Mouse (Mus musculus) limb, embryonic 13.5 days (tissue): ENCODE measurements around the gene Fgfrl1. TPM values are rescaled to one million over a fixed set of nuclear protein-coding genes. Genes with fewer than 3 reads are reported as not detected.

ENCODE experiments used
- ATAC-seq: fragments of 200-750 bp; cut with Nextera tagmentation; 2 replicates; pipeline ENCODE4 v1.8.0; 2017; ENCODE audit warnings: low read depth, moderate number of reproducible peaks, moderate TSS enrichment; ENCODE audit not compliant: low FRiP score
- H3K27ac ChIP-seq: fragments of 300-500 bp; sonication (generic); 2 replicates; pipeline ENCODE4 v1.5.1; 2015; ENCODE audit warnings: inconsistent platforms, mild to moderate bottlenecking, moderate library complexity
- H3K27me3 ChIP-seq: fragments of 300-500 bp; sonication (generic); 2 replicates; pipeline ENCODE4 v1.6.1; 2015; ENCODE audit warnings: mild to moderate bottlenecking, inconsistent platforms
- H3K36me3 ChIP-seq: fragments of 300-500 bp; sonication (generic); 2 replicates; pipeline ENCODE4 v1.6.1; 2015; ENCODE audit warnings: inconsistent platforms, mild to moderate bottlenecking, moderate library complexity
- H3K4me1 ChIP-seq: fragments of 300-500 bp; sonication (generic); 2 replicates; pipeline ENCODE4 v1.6.1; 2015; ENCODE audit warnings: inconsistent platforms
- H3K4me2 ChIP-seq: fragments of 300-500 bp; sonication (generic); replicated peaks from 2 replicates; pipeline ENCODE4 v1.6.1; 2015; ENCODE audit warnings: inconsistent platforms, mild to moderate bottlenecking, moderate library complexity
- H3K4me3 ChIP-seq: fragments of 300-500 bp; sonication (generic); 2 replicates; pipeline ENCODE4 v1.5.1; 2015; ENCODE audit warnings: moderate library complexity, mild to moderate bottlenecking, inconsistent platforms
- H3K9ac ChIP-seq: fragments of 300-500 bp; sonication (generic); 2 replicates; pipeline ENCODE4 v1.6.1; 2015; ENCODE audit warnings: mild to moderate bottlenecking, inconsistent platforms
- H3K9me3 ChIP-seq: fragments of 300-500 bp; sonication (generic); 2 replicates; pipeline ENCODE4 v1.6.1; 2016; ENCODE audit warnings: inconsistent platforms
- WGBS: fragments of 180-500 bp; shearing (Covaris S2); methylation state at CpG from one replicate; pipeline ENCODE4 v1.1.7; 2015; 5-methylcytosine and 5-hydroxymethylcytosine counted together
- polyA plus RNA-seq: library from polyadenylated mRNA; unstranded; fragments of >200 nt; fragmentation: Nextera tagmentation; extraction: Ambion mirVana; gene quantifications from 2 replicates; pipeline ENCODE4 v1.2.1, GENCODE M21; 2015

The Fgfrl1 gene
- polyA plus RNA-seq, 1 experiment from 2014 or later: 44.8 TPM

- Histone ChIP-seq H3K4me1 (peaks cover 14% of the 10 kb centered on the region), H3K9me3 (no peaks in the 10 kb centered on the region), H3K27ac (no peak overlapping the region), H3K4me2 (no peak overlapping the region), H3K9ac (no peak overlapping the region), H3K4me3 (no peak overlapping the region), H3K36me3 (peaks cover 73% of the 10 kb centered on the region), H3K27me3 (no peaks in the 10 kb centered on the region)
- 95% methylated on average over 9 of the region's 9 CpGs for WGBS
- ATAC-seq: no peak
Observed at GRCm38 (mm10) chr5:108655381-108655780, 36.8 kb upstream of the Fgfrl1 start.

GRCm38 (mm10) chr5:108655891-108656650, 36.1 kb upstream of the Fgfrl1 start:
- 92% methylated on average over 15 of the region's 15 CpGs for WGBS
- no peaks in the 10 kb centered on the region for H3K9me3 ChIP-seq
- H3K36me3 ChIP-seq: peaks cover 66% of the 10 kb centered on the region
- no peaks in the 10 kb centered on the region for H3K27me3 ChIP-seq
- no peak for ATAC-seq
- no peak overlapping the region for H3K4me2 ChIP-seq
- H3K4me3 ChIP-seq: no peak overlapping the region
- peaks cover 14% of the 10 kb centered on the region for H3K4me1 ChIP-seq
- H3K27ac ChIP-seq: no peak overlapping the region
- no peak overlapping the region for H3K9ac ChIP-seq

- Histone ChIP-seq H3K4me3 (no peak overlapping the region), H3K36me3 (peaks cover 58% of the 10 kb centered on the region), H3K27me3 (no peaks in the 10 kb centered on the region), H3K9ac (no peak overlapping the region), H3K4me1 (peaks cover 14% of the 10 kb centered on the region), H3K9me3 (no peaks in the 10 kb centered on the region), H3K27ac (no peak overlapping the region), H3K4me2 (no peak overlapping the region)
- 78% methylated on average over 5 of the region's 5 CpGs for WGBS
- no peak for ATAC-seq
Observed at GRCm38 (mm10) chr5:108657406-108657805, 34.8 kb upstream of the Fgfrl1 start.

GRCm38 (mm10) chr5:108658611-108659010, 33.6 kb upstream of the Fgfrl1 start:
- no peak for ATAC-seq
- peak overlapping the region; percentile 39; the same call in 1 of the 2 replicates for H3K9ac ChIP-seq

GRCm38 (mm10) chr5:108659698-108660631, 32.2 kb upstream of the Fgfrl1 start, which contains the start of gene Idua:
Gene Idua, plus strand, starts transcription at chr5:108660331.
- Histone ChIP-seq H3K27ac (no peak within 1 kb of the TSS; the same call in 1 of the 2 replicates), H3K9ac (peak within 1 kb of the TSS; percentile 94), H3K4me3 (peak within 1 kb of the TSS; percentile 88), H3K9me3 (no peaks in the 10 kb centered on the region), H3K4me1 (peaks cover 14% of the 10 kb centered on the region), H3K36me3 (peaks cover 32% of the 10 kb centered on the region), H3K4me2 (peak within 1 kb of the TSS; percentile 93), H3K27me3 (0 out of 2 replicates have a peak, but pooled peaks cover 4% of the 10 kb centered on the region)
- ATAC-seq: peak; percentile 60
- 8% methylated on average over 24 of the region's 24 CpGs for WGBS

More at GRCm38 (mm10) chr5:108658611-108659010, 33.6 kb upstream of the Fgfrl1 start:
- Histone ChIP-seq H3K36me3 (peaks cover 46% of the 10 kb centered on the region), H3K27me3 (no peaks in the 10 kb centered on the region), H3K4me1 (peaks cover 14% of the 10 kb centered on the region), H3K4me3 (no peak overlapping the region), H3K27ac (no peak overlapping the region), H3K4me2 (no peak overlapping the region), H3K9me3 (no peaks in the 10 kb centered on the region)
- 89% methylated on average over 1 of the region's 1 CpGs for WGBS

GRCm38 (mm10) chr5:108660632-108661268, 31.4 kb upstream of the Fgfrl1 start:
- ATAC-seq: peak; percentile 99
- peak overlapping the region; percentile 94 for H3K9ac ChIP-seq
- peak overlapping the region; percentile 93 for H3K4me2 ChIP-seq
- no peak overlapping the region for H3K27ac ChIP-seq
- 0 out of 2 replicates have a peak, but pooled peaks cover 5% of the 10 kb centered on the region for H3K27me3 ChIP-seq
- peaks cover 25% of the 10 kb centered on the region for H3K36me3 ChIP-seq
- 16% methylated on average over 36 of the region's 36 CpGs for WGBS
- no peaks in the 10 kb centered on the region for H3K9me3 ChIP-seq
- peaks cover 14% of the 10 kb centered on the region for H3K4me1 ChIP-seq
- H3K4me3 ChIP-seq: peak overlapping the region; percentile 88

- 86% methylated on average over 4 of the region's 4 CpGs for WGBS
Observed at GRCm38 (mm10) chr5:108662772-108663171, 29.4 kb upstream of the Fgfrl1 start.

GRCm38 (mm10) chr5:108665066-108665465, 27.1 kb upstream of the Fgfrl1 start:
- H3K36me3 ChIP-seq: no peaks in the 10 kb centered on the region
- 0 out of 2 replicates have a peak, but pooled peaks cover 9% of the 10 kb centered on the region for H3K27me3 ChIP-seq
- no peak overlapping the region for H3K27ac ChIP-seq
- no peak for ATAC-seq
- WGBS: 41% methylated on average over 3 of the region's 3 CpGs
- H3K4me2 ChIP-seq: no peak overlapping the region
- no peak overlapping the region for H3K9ac ChIP-seq
- no peak overlapping the region for H3K4me3 ChIP-seq
- H3K4me1 ChIP-seq: peaks cover 17% of the 10 kb centered on the region
- H3K9me3 ChIP-seq: no peaks in the 10 kb centered on the region

More at GRCm38 (mm10) chr5:108662772-108663171, 29.4 kb upstream of the Fgfrl1 start:
- 0 out of 2 replicates have a peak, but pooled peaks cover 9% of the 10 kb centered on the region for H3K27me3 ChIP-seq
- no peak overlapping the region for H3K27ac ChIP-seq
- H3K4me3 ChIP-seq: no peak overlapping the region
- no peak for ATAC-seq
- no peak overlapping the region for H3K9ac ChIP-seq
- no peak overlapping the region for H3K4me2 ChIP-seq
- H3K4me1 ChIP-seq: peaks cover 14% of the 10 kb centered on the region
- no peaks in the 10 kb centered on the region for H3K9me3 ChIP-seq
- peaks cover 4% of the 10 kb centered on the region for H3K36me3 ChIP-seq

GRCm38 (mm10) chr5:108667370-108667769, 24.8 kb upstream of the Fgfrl1 start:
- WGBS: 61% methylated on average over 2 of the region's 2 CpGs
- H3K9ac ChIP-seq: no peak overlapping the region
- H3K4me1 ChIP-seq: peaks cover 22% of the 10 kb centered on the region
- H3K4me3 ChIP-seq: no peak overlapping the region
- peaks cover 13% of the 10 kb centered on the region for H3K36me3 ChIP-seq
- H3K9me3 ChIP-seq: no peaks in the 10 kb centered on the region
- no peak overlapping the region for H3K27ac ChIP-seq
- no peak overlapping the region for H3K4me2 ChIP-seq
- no peak for ATAC-seq
- H3K27me3 ChIP-seq: 0 out of 2 replicates have a peak, but pooled peaks cover 9% of the 10 kb centered on the region

GRCm38 (mm10) chr5:108668387-108668932, 23.7 kb upstream of the Fgfrl1 start:
- peak; percentile 30 for ATAC-seq
- WGBS: 11% methylated on average over 3 of the region's 3 CpGs
- Histone ChIP-seq H3K27ac (peak overlapping the region; percentile 87), H3K4me1 (peaks cover 22% of the 10 kb centered on the region), H3K9ac (peak overlapping the region; percentile 80), H3K9me3 (no peaks in the 10 kb centered on the region), H3K36me3 (peaks cover 23% of the 10 kb centered on the region), H3K27me3 (0 out of 2 replicates have a peak, but pooled peaks cover 9% of the 10 kb centered on the region), H3K4me3 (peak overlapping the region; percentile 54), H3K4me2 (peak overlapping the region; percentile 75)
